Mouse (Mus musculus): ENCODE measurements around the gene Rxra. TPM values are rescaled to one million over a fixed set of nuclear protein-coding genes. Genes with fewer than 3 reads are reported as not detected.

Gene Rxra
- polyA plus RNA-seq, 1 experiment from 2014 or later = 7.2 TPM

GRCm38 (mm10) chr2:27730002-27730905, 54.0 kb downstream of the Rxra start:
- H3K27ac ChIP-seq (ENCODE audit: low read depth, low read length) = no peak overlapping the region
- no peaks in the 10 kb centered on the region for H3K9me3 ChIP-seq (ENCODE audit: control insufficient read depth, low read length)
- no peak overlapping the region for H3K4me2 ChIP-seq (ENCODE audit: low read depth)
- WGBS = 78% methylated on average over 13 of the region's 13 CpGs
- H3K4me3 ChIP-seq (ENCODE audit: low read depth, low read length) = no peak overlapping the region
- no peak for ATAC-seq (ENCODE audit: insufficient read depth, low FRiP score, low TSS enrichment)
- no peak for DNase-seq (ENCODE audit: low spot score)
- H3K4me1 ChIP-seq (ENCODE audit: control insufficient read depth, insufficient read depth, low read length) = peaks cover 23% of the 10 kb centered on the region
- no peaks in the 10 kb centered on the region for H3K36me3 ChIP-seq (ENCODE audit: control insufficient read depth, insufficient read depth, low read length)
- H3K9ac ChIP-seq (ENCODE audit: low read length) = no peak overlapping the region
- no peaks in the 10 kb centered on the region for H3K27me3 ChIP-seq (ENCODE audit: control insufficient read depth, insufficient read depth, low read length)

- Histone ChIP-seq H3K9ac (ENCODE audit: low read length) (no peak overlapping the region), H3K4me1 (ENCODE audit: control insufficient read depth, insufficient read depth, low read length) (peaks cover 23% of the 10 kb centered on the region), H3K27me3 (ENCODE audit: control insufficient read depth, insufficient read depth, low read length) (no peaks in the 10 kb centered on the region), H3K9me3 (ENCODE audit: control insufficient read depth, low read length) (no peaks in the 10 kb centered on the region), H3K4me2 (ENCODE audit: low read depth) (no peak overlapping the region), H3K27ac (ENCODE audit: low read depth, low read length) (no peak overlapping the region), H3K36me3 (ENCODE audit: control insufficient read depth, insufficient read depth, low read length) (no peaks in the 10 kb centered on the region), H3K4me3 (ENCODE audit: low read depth, low read length) (no peak overlapping the region)
- 70% methylated on average over 2 of the region's 2 CpGs for WGBS
- ATAC-seq (ENCODE audit: insufficient read depth, low FRiP score, low TSS enrichment) = no peak
- DNase-seq (ENCODE audit: low spot score) = no peak
Observed at GRCm38 (mm10) chr2:27733021-27733420, 56.8 kb downstream of the Rxra start.

GRCm38 (mm10) chr2:27734328-27734727, 58.1 kb downstream of the Rxra start:
- no peak for ATAC-seq (ENCODE audit: insufficient read depth, low FRiP score, low TSS enrichment)
- H3K4me3 ChIP-seq (ENCODE audit: low read depth, low read length) = no peak overlapping the region
- no peaks in the 10 kb centered on the region for H3K36me3 ChIP-seq (ENCODE audit: control insufficient read depth, insufficient read depth, low read length)
- H3K4me1 ChIP-seq (ENCODE audit: control insufficient read depth, insufficient read depth, low read length) = peaks cover 28% of the 10 kb centered on the region
- 14% methylated on average over 1 of the region's 1 CpGs for WGBS
- H3K27me3 ChIP-seq (ENCODE audit: control insufficient read depth, insufficient read depth, low read length) = no peaks in the 10 kb centered on the region
- DNase-seq (ENCODE audit: low spot score) = peak; percentile 42
- H3K27ac ChIP-seq (ENCODE audit: low read depth, low read length) = no peak overlapping the region
- no peak overlapping the region for H3K9ac ChIP-seq (ENCODE audit: low read length)
- no peaks in the 10 kb centered on the region for H3K9me3 ChIP-seq (ENCODE audit: control insufficient read depth, low read length)
- no peak overlapping the region for H3K4me2 ChIP-seq (ENCODE audit: low read depth)

- WGBS = 83% methylated on average over 2 of the region's 2 CpGs
- no peaks in the 10 kb centered on the region for H3K27me3 ChIP-seq (ENCODE audit: control insufficient read depth, insufficient read depth, low read length)
- no peaks in the 10 kb centered on the region for H3K9me3 ChIP-seq (ENCODE audit: control insufficient read depth, low read length)
- H3K27ac ChIP-seq (ENCODE audit: low read depth, low read length) = no peak overlapping the region
- H3K36me3 ChIP-seq (ENCODE audit: control insufficient read depth, insufficient read depth, low read length) = no peaks in the 10 kb centered on the region
- no peak overlapping the region for H3K4me3 ChIP-seq (ENCODE audit: low read depth, low read length)
- no peak overlapping the region for H3K9ac ChIP-seq (ENCODE audit: low read length)
- peaks cover 33% of the 10 kb centered on the region for H3K4me1 ChIP-seq (ENCODE audit: control insufficient read depth, insufficient read depth, low read length)
- DNase-seq (ENCODE audit: low spot score) (no peak), ATAC-seq (ENCODE audit: insufficient read depth, low FRiP score, low TSS enrichment) (no peak)
- H3K4me2 ChIP-seq (ENCODE audit: low read depth) = no peak overlapping the region
Observed at GRCm38 (mm10) chr2:27734800-27735199, 58.6 kb downstream of the Rxra start.

GRCm38 (mm10) chr2:27736802-27737201, 60.6 kb downstream of the Rxra start:
- H3K27me3 ChIP-seq (ENCODE audit: control insufficient read depth, insufficient read depth, low read length) = no peaks in the 10 kb centered on the region
- DNase-seq (ENCODE audit: low spot score) (no peak), ATAC-seq (ENCODE audit: insufficient read depth, low FRiP score, low TSS enrichment) (no peak)
- no peak overlapping the region for H3K4me3 ChIP-seq (ENCODE audit: low read depth, low read length)
- 83% methylated on average over 5 of the region's 5 CpGs for WGBS
- H3K9me3 ChIP-seq (ENCODE audit: control insufficient read depth, low read length) = no peaks in the 10 kb centered on the region
- H3K4me2 ChIP-seq (ENCODE audit: low read depth) = no peak overlapping the region
- H3K9ac ChIP-seq (ENCODE audit: low read length) = no peak overlapping the region
- H3K27ac ChIP-seq (ENCODE audit: low read depth, low read length) = no peak overlapping the region
- H3K36me3 ChIP-seq (ENCODE audit: control insufficient read depth, insufficient read depth, low read length) = no peaks in the 10 kb centered on the region
- H3K4me1 ChIP-seq (ENCODE audit: control insufficient read depth, insufficient read depth, low read length) = peaks cover 42% of the 10 kb centered on the region

GRCm38 (mm10) chr2:27738396-27738795, 62.2 kb downstream of the Rxra start:
- no peaks in the 10 kb centered on the region for H3K27me3 ChIP-seq (ENCODE audit: control insufficient read depth, insufficient read depth, low read length)
- ATAC-seq (ENCODE audit: insufficient read depth, low FRiP score, low TSS enrichment) = no peak
- 85% methylated on average over 3 of the region's 3 CpGs for WGBS
- H3K4me3 ChIP-seq (ENCODE audit: low read depth, low read length) = no peak overlapping the region
- H3K9ac ChIP-seq (ENCODE audit: low read length) = no peak overlapping the region
- no peaks in the 10 kb centered on the region for H3K36me3 ChIP-seq (ENCODE audit: control insufficient read depth, insufficient read depth, low read length)
- H3K27ac ChIP-seq (ENCODE audit: low read depth, low read length) = no peak overlapping the region
- no peak overlapping the region for H3K4me2 ChIP-seq (ENCODE audit: low read depth)
- DNase-seq (ENCODE audit: low spot score) = no peak
- H3K4me1 ChIP-seq (ENCODE audit: control insufficient read depth, insufficient read depth, low read length) = peaks cover 31% of the 10 kb centered on the region
- H3K9me3 ChIP-seq (ENCODE audit: control insufficient read depth, low read length) = no peaks in the 10 kb centered on the region

GRCm38 (mm10) chr2:27740091-27740608, 63.9 kb downstream of the Rxra start:
- Histone ChIP-seq H3K9me3 (ENCODE audit: control insufficient read depth, low read length) (no peaks in the 10 kb centered on the region), H3K4me2 (ENCODE audit: low read depth) (peak overlapping the region; percentile 24; the same call in 1 of the 2 replicates), H3K36me3 (ENCODE audit: control insufficient read depth, insufficient read depth, low read length) (no peaks in the 10 kb centered on the region), H3K4me1 (ENCODE audit: control insufficient read depth, insufficient read depth, low read length) (peaks cover 23% of the 10 kb centered on the region), H3K27me3 (ENCODE audit: control insufficient read depth, insufficient read depth, low read length) (no peaks in the 10 kb centered on the region), H3K4me3 (ENCODE audit: low read depth, low read length) (no peak overlapping the region), H3K27ac (ENCODE audit: low read depth, low read length) (0 out of 2 replicates have a peak overlapping the region, but pooled peaks have one; percentile 27), H3K9ac (ENCODE audit: low read length) (peak overlapping the region; percentile 18)
- DNase-seq (ENCODE audit: low spot score) (peak; percentile 85), ATAC-seq (ENCODE audit: insufficient read depth, low FRiP score, low TSS enrichment) (peak; percentile 69)
- WGBS = under 1% methylated on average over 16 of the region's 16 CpGs

GRCm38 (mm10) chr2:27743177-27743576, 66.9 kb downstream of the Rxra start:
- Histone ChIP-seq H3K27me3 (ENCODE audit: control insufficient read depth, insufficient read depth, low read length) (no peaks in the 10 kb centered on the region), H3K36me3 (ENCODE audit: control insufficient read depth, insufficient read depth, low read length) (no peaks in the 10 kb centered on the region), H3K4me3 (ENCODE audit: low read depth, low read length) (no peak overlapping the region), H3K9ac (ENCODE audit: low read length) (no peak overlapping the region), H3K4me1 (ENCODE audit: control insufficient read depth, insufficient read depth, low read length) (peaks cover 31% of the 10 kb centered on the region), H3K4me2 (ENCODE audit: low read depth) (no peak overlapping the region), H3K9me3 (ENCODE audit: control insufficient read depth, low read length) (no peaks in the 10 kb centered on the region), H3K27ac (ENCODE audit: low read depth, low read length) (no peak overlapping the region)
- no peak for DNase-seq (ENCODE audit: low spot score)
- 95% methylated on average over 1 of the region's 1 CpGs for WGBS
- ATAC-seq (ENCODE audit: insufficient read depth, low FRiP score, low TSS enrichment) = no peak
